Mouse (Mus musculus) liver (tissue): ENCODE results near the gene Grin2b.
A peak's percentile ranks its signal among the peaks of the same experiment; 100 is the strongest.

Source experiments
- DNase-seq: peaks from one replicate; pipeline ENCODE4 v3.0.0-alpha.2; 2020; ENCODE audit warnings: mixed read lengths

Gene Grin2b

GRCm38 (mm10) chr6:136173191-136173896 lies at the start of gene Grin2b:
TSS of gene Grin2b (minus strand) at chr6:136173511.
- peak; percentile 19 for DNase-seq

DNA sequence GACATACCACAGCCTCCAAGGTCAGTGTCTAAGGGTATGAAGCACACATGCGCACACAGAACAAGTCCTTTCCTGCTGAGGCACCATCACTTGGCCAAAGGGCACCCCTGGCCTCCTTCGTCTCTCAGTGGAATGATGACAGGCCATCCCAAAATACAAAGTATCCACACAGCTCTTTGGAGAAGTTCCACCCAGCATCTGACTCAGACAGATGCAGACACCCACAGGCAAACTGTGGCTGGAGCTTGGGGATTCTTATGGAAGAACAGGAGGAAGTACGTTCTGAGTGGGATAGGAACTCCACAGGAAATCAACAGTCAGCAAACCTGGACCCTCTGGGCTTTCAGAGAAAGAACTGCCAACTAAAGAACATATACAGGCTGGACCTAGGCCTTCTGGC lies 48.6 kb upstream of the Grin2b start:
- no peak for DNase-seq

- no peak for DNase-seq
Measured at GRCm38 (mm10) chr6:136210442-136210841, 37.1 kb upstream of the Grin2b start.

GRCm38 (mm10) chr6:136199814-136200213 lies 26.5 kb upstream of the Grin2b start:
- no peak for DNase-seq

DNA sequence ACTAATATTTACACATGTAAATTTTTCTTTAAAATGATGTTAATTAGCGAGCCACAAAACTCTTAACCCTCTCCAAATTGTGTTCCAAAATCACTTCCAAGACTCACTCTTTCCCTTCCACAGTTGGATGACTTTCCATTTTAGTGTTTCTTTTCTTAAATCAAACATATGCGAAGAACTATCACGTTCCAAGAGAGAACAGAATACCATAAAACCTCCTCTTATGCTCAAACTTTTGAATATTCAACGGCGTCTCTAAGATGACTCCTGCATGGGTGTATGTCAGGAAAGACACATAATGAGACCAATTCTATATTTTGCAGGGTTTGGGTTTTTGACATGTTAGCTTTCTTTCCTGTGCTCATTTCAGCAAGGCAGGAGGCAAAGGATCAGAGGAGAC lies 21.3 kb upstream of the Grin2b start:
- DNase-seq, result no peak

GRCm38 (mm10) chr6:136178066-136178465 lies 4.8 kb upstream of the Grin2b start:
- DNase-seq, result no peak

DNA sequence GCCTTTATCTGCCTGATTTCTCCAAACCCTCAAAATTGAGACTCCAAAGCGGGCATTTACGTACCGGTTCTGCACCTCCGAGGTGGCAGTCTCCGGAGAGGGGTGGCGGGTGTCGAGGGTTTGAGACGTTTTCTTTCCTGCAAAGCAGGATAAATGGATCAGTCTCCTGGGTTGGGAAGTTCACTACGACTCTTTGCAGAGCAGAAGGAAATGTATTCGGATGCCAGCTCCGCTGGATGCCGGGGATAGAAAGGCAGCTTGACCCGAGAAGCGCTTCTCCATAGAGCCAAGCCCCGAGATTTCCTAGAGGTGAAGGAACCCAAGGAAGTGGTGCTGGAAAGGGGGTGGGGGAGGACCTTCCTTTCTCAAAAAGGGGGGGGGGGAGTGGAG lies 515 bp downstream of the Grin2b start:
- no peak for DNase-seq

GRCm38 (mm10) chr6:136172172-136172651 lies 1.1 kb downstream of the Grin2b start:
- peak; percentile 4 for DNase-seq

DNA sequence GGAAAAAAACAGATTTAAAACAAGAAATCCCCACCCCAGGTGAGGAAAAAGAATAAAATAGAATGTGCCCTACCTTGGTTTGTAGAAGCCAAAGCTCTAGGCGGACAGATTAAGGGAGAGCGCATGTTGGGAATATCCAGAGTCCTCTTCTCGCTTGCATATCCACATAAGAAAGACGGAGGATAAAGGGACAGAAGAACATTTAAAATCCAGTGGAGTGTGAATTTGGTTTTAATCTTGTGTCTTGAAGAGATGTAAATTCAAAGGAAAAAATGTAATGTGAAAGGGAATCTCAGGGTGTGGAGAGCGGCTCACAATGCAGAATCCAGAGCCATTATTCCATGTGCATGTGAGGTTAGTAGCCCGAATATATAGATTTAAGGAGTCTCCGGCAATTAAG lies 2.0 kb downstream of the Grin2b start:
- DNase-seq, result no peak

- DNase-seq, result no peak
Measured at GRCm38 (mm10) chr6:136170381-136170780, 2.9 kb downstream of the Grin2b start.

- no peak for DNase-seq
Measured at GRCm38 (mm10) chr6:136167361-136167760, 6.0 kb downstream of the Grin2b start.

- DNase-seq, result no peak
Measured at GRCm38 (mm10) chr6:136165443-136166077, 7.8 kb downstream of the Grin2b start.

DNA sequence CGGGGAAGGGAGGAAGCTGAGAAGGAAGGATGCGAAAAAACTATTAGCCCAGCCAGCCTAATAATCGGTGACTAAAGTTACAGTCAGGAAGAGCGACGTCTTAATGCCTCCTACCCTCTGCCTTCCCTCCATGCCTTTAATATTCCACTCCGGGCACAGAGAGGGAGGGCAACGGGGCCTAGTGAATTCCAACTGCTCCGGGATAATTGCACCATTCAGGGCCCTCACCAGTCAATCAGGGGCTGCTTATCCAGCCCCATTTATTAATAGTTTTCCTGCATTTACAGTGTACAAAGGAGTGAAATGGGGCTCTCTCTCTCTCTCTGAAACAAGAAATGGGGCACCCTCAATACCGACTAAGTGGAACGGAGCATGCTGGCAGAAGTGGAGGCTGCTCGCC lies 11.2 kb downstream of the Grin2b start:
- DNase-seq, result no peak

DNA sequence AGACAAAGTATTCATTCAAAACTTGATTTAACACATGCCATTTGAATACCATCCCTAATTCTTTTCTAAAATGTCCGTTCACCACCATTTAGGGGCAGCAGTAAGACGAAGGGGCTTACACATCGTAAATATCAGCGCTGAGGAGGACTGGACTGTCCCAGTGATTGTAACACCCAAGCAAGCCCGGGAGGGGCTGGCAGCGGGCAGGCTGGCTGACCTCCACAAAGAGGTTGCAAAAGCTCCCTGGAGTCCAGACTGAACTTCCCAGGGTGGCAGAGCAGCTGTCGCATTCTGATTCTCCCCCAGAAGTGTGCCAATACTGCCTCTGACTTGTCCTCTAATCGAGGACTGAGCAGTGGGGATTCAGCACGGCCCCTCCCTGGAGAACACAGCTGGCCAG lies 19.9 kb downstream of the Grin2b start:
- no peak for DNase-seq

- DNase-seq, result no peak
Measured at GRCm38 (mm10) chr6:136150064-136150463, 23.2 kb downstream of the Grin2b start.

DNA sequence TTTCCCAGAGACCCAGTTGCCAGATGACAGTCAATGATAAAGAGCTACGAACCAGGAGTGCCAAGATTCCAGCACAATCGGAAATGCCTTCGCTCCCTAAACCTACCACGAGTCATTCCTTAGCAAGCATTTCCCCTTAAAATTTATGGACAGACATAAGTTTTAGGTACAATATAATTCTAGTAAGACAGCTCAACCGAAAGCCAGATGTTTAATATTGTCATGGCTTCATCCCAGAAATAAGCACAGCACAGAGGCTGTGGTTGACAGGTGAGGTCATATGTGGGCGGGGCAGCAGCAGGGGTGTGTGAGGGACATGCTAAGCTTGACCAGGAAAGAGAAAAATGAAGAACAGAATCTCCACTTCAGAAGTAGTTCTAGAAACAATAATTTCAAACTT lies 33.3 kb downstream of the Grin2b start:
- DNase-seq, result no peak

GRCm38 (mm10) chr6:136130456-136130855 lies 42.9 kb downstream of the Grin2b start:
- DNase-seq, result peak; percentile 5

- DNase-seq, result no peak
Measured at GRCm38 (mm10) chr6:136122593-136122992, 50.7 kb downstream of the Grin2b start.

- DNase-seq, result no peak
Measured at GRCm38 (mm10) chr6:136117390-136117789, 55.9 kb downstream of the Grin2b start.

GRCm38 (mm10) chr6:136113639-136114410 lies 59.5 kb downstream of the Grin2b start:
- DNase-seq, result no peak

- DNase-seq, result no peak
Measured at GRCm38 (mm10) chr6:136109172-136109571, 64.1 kb downstream of the Grin2b start.

DNA sequence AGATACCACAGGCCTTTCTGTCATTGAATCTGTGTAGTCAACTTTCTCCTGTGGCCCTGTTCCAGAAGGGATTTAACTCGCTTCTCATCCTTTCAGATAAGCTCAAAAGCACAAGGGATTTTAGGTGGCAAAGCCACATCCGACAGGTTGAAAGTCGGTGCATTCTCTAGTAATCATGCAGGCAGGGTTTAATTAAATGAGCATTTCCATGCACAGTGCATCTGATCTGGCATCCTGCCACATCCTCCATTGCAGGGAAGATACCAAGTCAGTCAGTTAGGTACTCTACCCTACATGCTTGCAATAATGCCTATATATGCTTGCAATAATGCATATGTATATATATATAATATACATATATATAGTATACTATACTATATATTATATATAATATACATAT lies 64.8 kb downstream of the Grin2b start:
- no peak for DNase-seq

GRCm38 (mm10) chr6:136105221-136105620 lies 68.1 kb downstream of the Grin2b start:
- DNase-seq, result no peak

- no peak for DNase-seq
Measured at GRCm38 (mm10) chr6:136100241-136100640, 73.1 kb downstream of the Grin2b start.
